Mouse (Mus musculus): Measurements from ENCODE around the gene Magea6. TPM values are rescaled to one million over a fixed set of nuclear protein-coding genes. Genes with fewer than 3 reads are reported as not detected.
"Not testable (repeated sequence)": the region's sequence is repeated elsewhere in the genome, so short reads cannot be mapped to it uniquely, and the experiment has no call there.

Magea6 gene
- polyA plus RNA-seq (2015; fragmentation: Nextera tagmentation; extraction: Ambion mirVana), result not detected in 2 replicates

DNA sequence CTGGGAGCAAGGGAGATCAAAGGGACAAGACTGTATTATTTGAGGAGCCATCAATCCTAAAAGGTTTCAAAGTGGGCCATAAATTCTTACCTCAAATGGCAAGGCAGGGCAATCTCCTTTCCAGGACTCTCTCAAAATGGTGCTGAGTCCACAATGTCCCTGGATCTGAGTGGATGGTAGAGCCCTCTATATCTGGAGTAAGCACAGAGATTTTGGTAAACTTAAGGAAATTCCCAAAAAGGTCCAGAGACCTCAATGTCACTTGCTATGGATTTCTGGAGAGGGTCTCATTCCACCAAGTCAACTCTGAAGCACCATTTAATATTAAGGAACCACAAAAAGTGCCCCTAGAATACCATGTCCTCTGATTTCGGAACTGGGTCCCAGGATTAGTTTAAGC is at the start of gene Magea6:
Magea6 (minus strand) TSS at position 101 of the 400 bp plus-strand sequence.
- not testable (repeated sequence) for ATAC-seq (ENCODE audit: low FRiP score); H3K9me3 ChIP-seq (replicated peaks); H3K4me2 ChIP-seq; H3K4me1 ChIP-seq; H3K27ac ChIP-seq (replicated peaks); H3K27me3 ChIP-seq (replicated peaks); H3K36me3 ChIP-seq; H3K9ac ChIP-seq (replicated peaks); H3K4me3 ChIP-seq (replicated peaks)
- 70% methylated on average over 1 of the region's 1 CpGs for WGBS

DNA sequence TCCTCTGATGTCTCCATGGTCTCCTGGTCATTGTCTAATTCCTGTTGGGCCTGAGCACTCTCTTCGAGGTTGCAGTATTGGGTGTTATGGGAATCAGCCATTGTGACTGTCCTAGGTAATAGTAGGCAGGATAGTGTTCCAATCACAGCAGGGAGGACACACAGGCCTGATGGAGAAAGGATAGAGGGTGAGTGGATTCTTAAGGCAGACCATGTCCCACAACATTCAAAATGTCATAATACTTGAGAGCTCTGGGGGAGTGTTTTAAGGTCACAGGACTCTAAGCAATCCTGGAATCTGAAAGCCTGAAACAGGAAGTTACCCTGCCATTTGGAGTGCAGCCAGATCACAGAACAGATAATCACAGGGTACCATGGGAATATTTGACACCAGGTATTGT is 13.6 kb upstream of the Magea6 start, which contains the start of gene Magea3:
Magea3 (minus strand) TSS at position 101 of the 400 bp plus-strand sequence.
- H3K9ac ChIP-seq (replicated peaks); H3K27ac ChIP-seq (replicated peaks); H3K4me3 ChIP-seq (replicated peaks); H3K4me1 ChIP-seq; ATAC-seq (ENCODE audit: low FRiP score); H3K36me3 ChIP-seq; H3K9me3 ChIP-seq (replicated peaks); H3K4me2 ChIP-seq; H3K27me3 ChIP-seq (replicated peaks): not testable (repeated sequence)
- WGBS, result 80% methylated on average over 1 of the region's 1 CpGs

DNA sequence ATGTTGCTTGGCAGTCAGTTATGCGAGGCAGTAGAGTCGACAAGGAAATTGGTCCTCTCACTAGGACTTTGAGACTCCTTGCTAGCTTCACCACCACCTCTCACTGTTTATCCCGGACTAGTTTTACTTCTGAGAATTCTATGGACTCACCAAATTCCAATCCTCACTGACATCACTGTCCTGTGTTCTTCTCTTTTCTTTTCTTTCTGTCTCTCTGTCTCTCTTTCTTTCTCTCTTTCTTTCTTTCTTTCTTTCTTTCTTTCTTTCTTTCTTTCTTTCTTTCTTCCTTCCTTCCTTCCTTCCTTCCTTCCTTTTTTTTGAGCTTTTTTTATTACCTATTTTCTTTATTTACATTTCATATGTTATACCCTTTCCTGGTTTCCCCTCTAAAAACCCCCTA is 45.6 kb downstream of the Magea6 start, which contains the start of gene Cldn34b1:
Cldn34b1 (minus strand) TSS at position 101 of the 400 bp plus-strand sequence.
- ATAC-seq (ENCODE audit: low FRiP score); H3K36me3 ChIP-seq; H3K27me3 ChIP-seq (replicated peaks); H3K4me1 ChIP-seq; H3K27ac ChIP-seq (replicated peaks); H3K4me3 ChIP-seq (replicated peaks); H3K4me2 ChIP-seq; H3K9ac ChIP-seq (replicated peaks); H3K9me3 ChIP-seq (replicated peaks): not testable (repeated sequence)
- WGBS, result 90% methylated on average over 3 of the region's 3 CpGs

Other genes starting within 250 kb of the Magea6 start
- not detected in 2 replicates for gene Cldn34b1, start 45.7 kb downstream of the Magea6 start, polyA plus RNA-seq (2015; fragmentation: Nextera tagmentation; extraction: Ambion mirVana)
- gene Magea3, start 13.5 kb upstream of the Magea6 start, polyA plus RNA-seq (2015; fragmentation: Nextera tagmentation; extraction: Ambion mirVana), result not detected in 2 replicates
- gene Magea8, start 59.9 kb upstream of the Magea6 start, polyA plus RNA-seq (2015; fragmentation: Nextera tagmentation; extraction: Ambion mirVana), result not detected in 2 replicates
- gene Magea5, start 127.2 kb upstream of the Magea6 start, polyA plus RNA-seq (2015; fragmentation: Nextera tagmentation; extraction: Ambion mirVana), result not detected in 2 replicates
- not detected in 2 replicates for gene Magea1, start 153.8 kb upstream of the Magea6 start, polyA plus RNA-seq (2015; fragmentation: Nextera tagmentation; extraction: Ambion mirVana)
- gene Magea2, start 157.7 kb upstream of the Magea6 start, polyA plus RNA-seq (2015; fragmentation: Nextera tagmentation; extraction: Ambion mirVana), result not detected in 2 replicates
- gene Cldn34b2, start 192.4 kb upstream of the Magea6 start, polyA plus RNA-seq (2015; fragmentation: Nextera tagmentation; extraction: Ambion mirVana), result not detected in 2 replicates

Measured in neural tube, embryonic 15.5 days (tissue).